Mouse (Mus musculus) megakaryocyte, embryonic 14.5 days (primary cell): ENCODE results near the gene Jsrp1.

Experiments
- FLI1 ChIP-seq: IDR thresholded peaks from 2 replicates; pipeline ENCODE4 v1.6.1; 2012; ENCODE audit warnings: low read length, inconsistent platforms, mixed read lengths
- GATA1 ChIP-seq: IDR thresholded peaks from 3 replicates; pipeline ENCODE4 v1.6.1; 2012; ENCODE audit warnings: mixed read lengths, low read length, inconsistent platforms, borderline replicate concordance

DNA sequence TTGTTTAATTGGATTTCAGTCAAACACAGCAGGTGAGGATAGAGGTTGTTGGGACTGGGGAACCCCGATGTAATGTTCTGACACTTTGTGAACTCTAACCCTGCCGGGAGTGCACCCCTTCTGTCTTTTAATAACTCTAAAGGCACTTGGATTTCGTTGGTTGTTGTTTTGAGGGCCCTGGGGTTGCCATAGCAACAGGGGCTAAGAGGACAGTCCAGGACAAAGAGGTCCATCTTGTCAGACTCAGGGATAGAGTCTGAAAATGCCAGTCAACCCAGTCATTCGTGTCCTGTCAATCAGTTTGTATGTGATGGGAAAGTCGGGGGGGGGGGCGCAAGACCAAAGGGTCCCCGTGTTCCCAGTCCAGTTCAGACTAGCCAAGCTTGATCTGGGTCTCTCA, 19.5 kb upstream of the Jsrp1 start:
- TF ChIP-seq GATA1 (no peak), FLI1 (no peak)
